Mouse (Mus musculus) testis, adult 2 months (tissue): ENCODE measurements around the gene Gramd1b.

ENCODE experiments used
- CTCF ChIP-seq: fragments of 200-500 bp; IDR thresholded peaks from 2 replicates; pipeline ENCODE4 v1.5.1; 2012; ENCODE audit warnings: low read depth, mild to moderate bottlenecking, inconsistent platforms, low read length, moderate library complexity; ENCODE audit not compliant: control insufficient read depth, insufficient read depth, insufficient replicate concordance
- POLR2A ChIP-seq: fragments of 200-500 bp; IDR thresholded peaks from 2 replicates; pipeline ENCODE4 v1.6.1; 2012; ENCODE audit warnings: low read depth, mild to moderate bottlenecking, inconsistent platforms, low read length, moderate library complexity; ENCODE audit not compliant: control insufficient read depth

GRCm38 (mm10) chr9:40433286-40433685, 97.9 kb downstream of the Gramd1b start:
- no peak for TF ChIP-seq POLR2A
- no peak for TF ChIP-seq CTCF
